Mouse (Mus musculus) hindbrain, postnatal 0 days (tissue): ENCODE measurements around the gene Cfd. TPM values are rescaled to one million over a fixed set of nuclear protein-coding genes. Genes with fewer than 3 reads are reported as not detected.
A peak's percentile ranks its signal among the peaks of the same experiment; 100 is the strongest.

Source experiments
- ATAC-seq: fragments of 200-750 bp; cut with Nextera tagmentation; 2 replicates; pipeline ENCODE4 v1.8.0; 2017; ENCODE audit warnings: mild to moderate bottlenecking, moderate TSS enrichment, moderate library complexity
- DNase-seq: peaks from one replicate; pipeline ENCODE4 v3.0.0-alpha.2; 2015; ENCODE audit warnings: low spot score
- H3K27ac ChIP-seq: fragments of 300-500 bp; sonication (generic); 2 replicates; pipeline ENCODE4 v1.5.1; 2014; ENCODE audit warnings: mild to moderate bottlenecking
- H3K27me3 ChIP-seq: fragments of 300-500 bp; sonication (generic); 2 replicates; pipeline ENCODE4 v1.6.1; 2014; ENCODE audit warnings: low read length, mixed read lengths; ENCODE audit not compliant: insufficient read depth
- H3K36me3 ChIP-seq: fragments of 300-500 bp; sonication (generic); 2 replicates; pipeline ENCODE4 v1.6.1; 2014; ENCODE audit warnings: low read length, mixed read lengths; ENCODE audit not compliant: insufficient read depth
- H3K4me1 ChIP-seq: fragments of 300-500 bp; sonication (generic); 2 replicates; pipeline ENCODE4 v1.6.1; 2014; ENCODE audit warnings: antibody characterized with exemption, low read length, mixed read lengths; ENCODE audit not compliant: insufficient read depth
- H3K4me2 ChIP-seq: fragments of 300-500 bp; sonication (generic); 2 replicates; pipeline ENCODE4 v1.6.1; 2014; ENCODE audit warnings: low read depth, mild to moderate bottlenecking, low read length, moderate library complexity, mixed read lengths
- H3K4me3 ChIP-seq: fragments of 300-500 bp; sonication (generic); 2 replicates; pipeline ENCODE4 v1.5.1; 2014; ENCODE audit warnings: low read length
- H3K9ac ChIP-seq: fragments of 300-500 bp; sonication (generic); replicated peaks from 2 replicates; pipeline ENCODE4 v1.6.1; 2014; ENCODE audit warnings: mild to moderate bottlenecking, low read length, moderate library complexity, mixed read lengths
- H3K9me3 ChIP-seq: fragments of 300-500 bp; sonication (generic); 2 replicates; pipeline ENCODE4 v1.6.1; 2016; ENCODE audit warnings: low read length, mixed read lengths
- CTCF ChIP-seq: IDR thresholded peaks from 2 replicates; pipeline ENCODE4 v1.5.1; 2016; ENCODE audit warnings: antibody characterized with exemption, control low read depth, low read depth
- WGBS: fragments of 180-500 bp; shearing (Covaris S2); extraction: QIAGEN DNeasy Blood & Tissue Kit; methylation state at CpG from one replicate; pipeline ENCODE4 v1.1.7; 2014; 5-methylcytosine and 5-hydroxymethylcytosine counted together
- polyA plus RNA-seq: library from polyadenylated mRNA; unstranded; fragments of >200 nt; fragmentation: Nextera tagmentation; extraction: Ambion mirVana; gene quantifications from 2 replicates; pipeline ENCODE4 v1.2.1, GENCODE M21; 2015
- total RNA-seq: library from RNA; depleted of rRNA; stranded (reverse); fragments of >200 nt; gene quantifications from 2 replicates; pipeline ENCODE4 v1.2.3, GENCODE M21; 2014

The Cfd gene
- total and polyA plus RNA-seq, 2 experiments from 2014 or later, result not detected

- ATAC-seq (no peak), DNase-seq (peak; percentile 48)
- 69% methylated on average over 10 of the region's 11 CpGs for WGBS
- Histone ChIP-seq H3K9ac (peak overlapping the region; percentile 15), H3K27me3 (peaks cover 16% of the 10 kb centered on the region), H3K9me3 (no peaks in the 10 kb centered on the region), H3K27ac (peak overlapping the region; percentile 3; the same call in 1 of the 2 replicates), H3K4me2 (no peak overlapping the region), H3K4me3 (no peak overlapping the region), H3K4me1 (peaks cover 14% of the 10 kb centered on the region), H3K36me3 (0 out of 2 replicates have a peak, but pooled peaks cover 7% of the 10 kb centered on the region)
- TF ChIP-seq CTCF, result no peak
Measured at GRCm38 (mm10) chr10:79914131-79914947, 23.7 kb downstream of the Cfd start.

GRCm38 (mm10) chr10:79914948-79915596 lies 24.4 kb downstream of the Cfd start:
- no peak for DNase-seq
- peaks cover 22% of the 10 kb centered on the region for H3K27me3 ChIP-seq
- H3K9ac ChIP-seq, result no peak overlapping the region
- no peaks in the 10 kb centered on the region for H3K9me3 ChIP-seq
- H3K27ac ChIP-seq, result no peak overlapping the region; the same call in 1 of the 2 replicates
- peaks cover 14% of the 10 kb centered on the region for H3K4me1 ChIP-seq
- H3K36me3 ChIP-seq, result 0 out of 2 replicates have a peak, but pooled peaks cover 7% of the 10 kb centered on the region
- no peak overlapping the region for H3K4me3 ChIP-seq
- 63% methylated on average over 7 of the region's 7 CpGs for WGBS
- TF ChIP-seq CTCF, result no peak
- no peak for ATAC-seq
- H3K4me2 ChIP-seq, result 0 out of 2 replicates have a peak overlapping the region, but pooled peaks have one; percentile 97

GRCm38 (mm10) chr10:79916081-79916480 lies 25.4 kb downstream of the Cfd start:
- DNase-seq (no peak), ATAC-seq (no peak)
- H3K27ac ChIP-seq, result peak overlapping the region; percentile 32; the same call in 1 of the 2 replicates
- peak overlapping the region; percentile 92 for H3K9ac ChIP-seq
- peaks cover 19% of the 10 kb centered on the region for H3K4me1 ChIP-seq
- H3K27me3 ChIP-seq, result peaks cover 32% of the 10 kb centered on the region
- 0 out of 2 replicates have a peak, but pooled peaks cover 3% of the 10 kb centered on the region for H3K36me3 ChIP-seq
- H3K4me3 ChIP-seq, result peak overlapping the region; percentile 80
- 8% methylated on average over 8 of the region's 8 CpGs for WGBS
- no peaks in the 10 kb centered on the region for H3K9me3 ChIP-seq
- no peak for TF ChIP-seq CTCF
- H3K4me2 ChIP-seq, result peak overlapping the region; percentile 97

GRCm38 (mm10) chr10:79916808-79917531 lies 26.3 kb downstream of the Cfd start, which contains the start of gene Kiss1r:
TSS of gene Kiss1r (plus strand) at chr10:79916971.
- peak within 1 kb of the TSS; percentile 80 for H3K4me3 ChIP-seq
- no peaks in the 10 kb centered on the region for H3K9me3 ChIP-seq
- ATAC-seq (peak; percentile 78), DNase-seq (peak; percentile 88)
- peaks cover 24% of the 10 kb centered on the region for H3K4me1 ChIP-seq
- TF ChIP-seq CTCF, result no peak
- peak within 1 kb of the TSS; percentile 78 for H3K27ac ChIP-seq
- peaks cover 39% of the 10 kb centered on the region for H3K27me3 ChIP-seq
- H3K36me3 ChIP-seq, result no peaks in the 10 kb centered on the region
- peak within 1 kb of the TSS; percentile 92 for H3K9ac ChIP-seq
- H3K4me2 ChIP-seq, result peak within 1 kb of the TSS; percentile 97
- WGBS, result 2% methylated on average over 42 of the region's 42 CpGs

GRCm38 (mm10) chr10:79917532-79918100 lies 27.0 kb downstream of the Cfd start:
- Histone ChIP-seq H3K9me3 (no peaks in the 10 kb centered on the region), H3K27ac (no peak overlapping the region), H3K4me3 (peak overlapping the region; percentile 80), H3K36me3 (no peaks in the 10 kb centered on the region), H3K4me2 (peak overlapping the region; percentile 97), H3K9ac (peak overlapping the region; percentile 92; the same call in 1 of the 2 replicates), H3K4me1 (peaks cover 24% of the 10 kb centered on the region), H3K27me3 (peaks cover 45% of the 10 kb centered on the region)
- TF ChIP-seq CTCF, result no peak
- 72% methylated on average over 5 of the region's 5 CpGs for WGBS
- ATAC-seq, result no peak
- no peak for DNase-seq
